Mouse (Mus musculus): ENCODE measurements around the gene Dnaic2. TPM values are rescaled to one million over a fixed set of nuclear protein-coding genes. Genes with fewer than 3 reads are reported as not detected.

Gene Dnaic2
- polyA plus RNA-seq, 1 experiment, result 1.00 TPM

GRCm38 (mm10) chr11:114682321-114682900 is 44.8 kb upstream of the Dnaic2 start:
- no peak overlapping the region for H3ac ChIP-seq (ENCODE audit: control insufficient read depth, insufficient read length)
- H3K79me2 ChIP-seq (ENCODE audit: control insufficient read depth, insufficient read depth), result peaks cover 89% of the 10 kb centered on the region
- H3K36me3 ChIP-seq (ENCODE audit: control insufficient read depth, insufficient read depth), result peaks cover 18% of the 10 kb centered on the region
- H3K4me3 ChIP-seq, result no peak overlapping the region
- no peak for TF ChIP-seq TCF3 (IDR thresholded peaks at IDR 0.05; ENCODE audit: insufficient read length, low read depth)
- TF ChIP-seq POLR2A (IDR thresholded peaks at IDR 0.05; ENCODE audit: insufficient read length, low read depth), result peak; percentile 36
- no peak for TF ChIP-seq SRF (IDR thresholded peaks at IDR 0.05; ENCODE audit: control insufficient read depth, insufficient read length, low read depth)
- no peak overlapping the region for H3K4me2 ChIP-seq (ENCODE audit: low read depth)
- no peaks in the 10 kb centered on the region for H3K27me3 ChIP-seq (ENCODE audit: control insufficient read depth, insufficient read depth, insufficient read length)

- H3ac ChIP-seq (ENCODE audit: control insufficient read depth, insufficient read length), result no peak overlapping the region
- H3K36me3 ChIP-seq (ENCODE audit: control insufficient read depth, insufficient read depth), result peaks cover 22% of the 10 kb centered on the region
- TF ChIP-seq MYOD1 (IDR thresholded peaks at IDR 0.05; ENCODE audit: control insufficient read depth in 1 of 3, insufficient read length in 2 of 3, low read depth in 2 of 3), result no peak
- no peak for TF ChIP-seq CEBPB (IDR thresholded peaks at IDR 0.05; ENCODE audit: insufficient read depth, poor library complexity, severe bottlenecking)
- H3K79me2 ChIP-seq (ENCODE audit: control insufficient read depth, insufficient read depth), result peaks cover 81% of the 10 kb centered on the region
- H3K4me2 ChIP-seq (ENCODE audit: low read depth), result peak overlapping the region; percentile 14
- no peak overlapping the region for H3K4me3 ChIP-seq
- H3K27me3 ChIP-seq (ENCODE audit: control insufficient read depth, insufficient read depth, insufficient read length), result no peaks in the 10 kb centered on the region
Observed at GRCm38 (mm10) chr11:114683029-114683721, 44.0 kb upstream of the Dnaic2 start.

DNA sequence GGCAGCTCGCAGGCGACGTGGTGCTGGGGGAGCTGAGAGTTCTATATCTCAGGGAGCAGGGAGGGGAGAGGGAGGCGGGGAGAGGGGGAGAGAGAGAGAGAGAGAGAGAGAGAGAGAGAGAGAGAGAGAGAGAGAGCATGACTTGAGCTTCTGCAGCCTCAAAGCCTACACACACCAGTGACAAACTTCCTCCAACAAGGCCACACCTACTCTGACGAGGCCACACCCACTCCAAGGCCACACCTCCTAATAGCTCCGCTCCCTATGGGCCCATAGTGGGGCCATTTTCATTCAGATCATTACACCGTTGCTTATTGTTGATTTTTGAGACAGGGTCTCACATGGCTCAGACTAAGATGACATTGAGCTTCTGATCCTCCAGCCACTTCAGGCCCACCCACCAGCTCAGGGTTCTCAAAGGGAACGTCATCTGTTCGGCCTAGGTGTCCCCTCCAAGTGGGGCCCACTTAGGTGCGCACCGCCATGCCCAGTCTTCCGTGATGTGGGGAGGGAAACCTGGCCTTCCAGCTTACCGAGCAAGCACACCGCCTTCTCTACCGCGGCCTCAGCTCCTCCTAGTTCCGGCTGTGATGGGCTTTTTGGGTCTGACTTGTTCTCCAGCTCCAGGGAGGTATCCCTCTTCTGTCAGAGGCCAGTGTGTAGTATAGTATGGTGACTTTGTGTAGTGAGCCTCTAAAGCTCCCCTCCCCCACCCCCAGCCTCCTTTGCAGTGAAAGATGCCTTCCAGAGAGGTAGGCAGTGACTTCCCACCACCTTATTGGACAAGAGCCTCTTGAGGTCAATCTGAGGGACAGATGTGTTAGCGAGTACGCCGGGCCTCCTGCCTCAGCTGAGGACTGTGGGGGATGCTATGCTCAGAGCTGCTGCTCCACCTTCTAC is 43.2 kb upstream of the Dnaic2 start:
- Histone ChIP-seq H3K4me3 (no peak overlapping the region), H3K36me3 (ENCODE audit: control insufficient read depth, insufficient read depth) (peaks cover 22% of the 10 kb centered on the region), H3ac (ENCODE audit: control insufficient read depth, insufficient read length) (no peak overlapping the region), H3K79me2 (ENCODE audit: control insufficient read depth, insufficient read depth) (peaks cover 73% of the 10 kb centered on the region), H3K27me3 (ENCODE audit: control insufficient read depth, insufficient read depth, insufficient read length) (no peaks in the 10 kb centered on the region), H3K4me2 (ENCODE audit: low read depth) (peak overlapping the region; percentile 14)
- TF ChIP-seq MYOD1 (IDR thresholded peaks at IDR 0.05; ENCODE audit: control insufficient read depth in 1 of 3, insufficient read length in 2 of 3, low read depth in 2 of 3) (no peak), TCF3 (IDR thresholded peaks at IDR 0.05; ENCODE audit: insufficient read length, low read depth) (no peak), SRF (IDR thresholded peaks at IDR 0.05; ENCODE audit: control insufficient read depth, insufficient read length, low read depth) (no peak), POLR2A (IDR thresholded peaks at IDR 0.05; ENCODE audit: insufficient read length, low read depth) (no peak), REST (IDR thresholded peaks at IDR 0.05; ENCODE audit: insufficient read depth, insufficient read length) (no peak), MAX (IDR thresholded peaks at IDR 0.05; ENCODE audit: low read depth) (no peak), MYOG (IDR thresholded peaks at IDR 0.05; ENCODE audit: control insufficient read depth in 1 of 3, insufficient read depth in 1 of 3, insufficient read length in 2 of 3, low read depth in 2 of 3) (no peak), E2F4 (IDR thresholded peaks at IDR 0.05; ENCODE audit: insufficient read depth) (no peak), TCF12 (IDR thresholded peaks at IDR 0.05; ENCODE audit: insufficient read depth, poor library complexity, severe bottlenecking) (no peak), USF1 (IDR thresholded peaks at IDR 0.05; ENCODE audit: low read depth) (no peak), CEBPB (IDR thresholded peaks at IDR 0.05; ENCODE audit: insufficient read depth, poor library complexity, severe bottlenecking) (no peak), POLR2AphosphoS2 (IDR thresholded peaks at IDR 0.05; ENCODE audit: insufficient read length, low read depth) (no peak)

DNA sequence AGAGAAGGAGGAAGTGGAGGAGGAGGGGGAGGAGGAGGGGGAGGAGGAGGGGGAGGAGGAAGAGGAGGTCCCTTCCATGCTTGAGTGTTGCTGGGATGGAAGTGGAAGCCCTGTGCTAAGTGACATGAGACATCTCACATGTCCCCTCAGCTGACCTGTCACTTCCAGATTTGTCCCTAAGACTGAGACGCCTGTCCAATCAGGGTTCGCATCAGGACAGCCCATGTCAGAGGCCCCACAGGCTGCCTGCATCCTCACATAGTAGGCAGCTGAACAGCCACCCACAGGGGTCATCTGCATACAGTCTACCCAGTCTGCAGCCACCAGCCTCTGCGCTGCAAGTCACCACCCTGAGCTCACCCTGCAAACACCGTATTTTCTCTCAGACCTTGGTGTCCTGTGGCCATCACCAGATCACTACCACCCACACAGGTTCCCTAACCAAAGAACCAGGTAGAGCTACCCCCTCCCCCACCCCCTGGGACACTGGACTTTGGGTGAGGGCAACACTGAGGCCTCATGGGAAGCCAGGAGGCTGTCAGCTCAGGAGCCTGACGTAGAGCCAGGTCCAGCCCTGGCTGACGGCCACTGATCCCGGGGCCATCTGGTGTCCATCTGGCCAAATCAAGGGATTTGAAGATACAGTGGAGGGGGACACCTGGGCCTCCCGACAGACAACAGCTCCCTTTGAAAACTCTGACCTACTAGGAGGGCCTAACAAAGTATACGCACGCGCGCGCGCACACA is 42.4 kb upstream of the Dnaic2 start:
- H3K79me2 ChIP-seq (ENCODE audit: control insufficient read depth, insufficient read depth), result peaks cover 70% of the 10 kb centered on the region
- peaks cover 25% of the 10 kb centered on the region for H3K36me3 ChIP-seq (ENCODE audit: control insufficient read depth, insufficient read depth)
- H3K4me3 ChIP-seq, result no peak overlapping the region
- H3K4me2 ChIP-seq (ENCODE audit: low read depth), result no peak overlapping the region
- no peaks in the 10 kb centered on the region for H3K27me3 ChIP-seq (ENCODE audit: control insufficient read depth, insufficient read depth, insufficient read length)
- no peak overlapping the region for H3ac ChIP-seq (ENCODE audit: control insufficient read depth, insufficient read length)
- TF ChIP-seq CEBPB (IDR thresholded peaks at IDR 0.05; ENCODE audit: insufficient read depth, poor library complexity, severe bottlenecking) (no peak), SRF (IDR thresholded peaks at IDR 0.05; ENCODE audit: control insufficient read depth, insufficient read length, low read depth) (no peak), USF1 (IDR thresholded peaks at IDR 0.05; ENCODE audit: low read depth) (no peak), REST (IDR thresholded peaks at IDR 0.05; ENCODE audit: insufficient read depth, insufficient read length) (no peak), MYOG (IDR thresholded peaks at IDR 0.05; ENCODE audit: control insufficient read depth in 1 of 3, insufficient read depth in 1 of 3, insufficient read length in 2 of 3, low read depth in 2 of 3) (no peak), MYOD1 (IDR thresholded peaks at IDR 0.05; ENCODE audit: control insufficient read depth in 1 of 3, insufficient read length in 2 of 3, low read depth in 2 of 3) (no peak), MAX (IDR thresholded peaks at IDR 0.05; ENCODE audit: low read depth) (no peak), E2F4 (IDR thresholded peaks at IDR 0.05; ENCODE audit: insufficient read depth) (no peak), POLR2AphosphoS2 (IDR thresholded peaks at IDR 0.05; ENCODE audit: insufficient read length, low read depth) (no peak), POLR2A (IDR thresholded peaks at IDR 0.05; ENCODE audit: insufficient read length, low read depth) (no peak), TCF3 (IDR thresholded peaks at IDR 0.05; ENCODE audit: insufficient read length, low read depth) (no peak), TCF12 (IDR thresholded peaks at IDR 0.05; ENCODE audit: insufficient read depth, poor library complexity, severe bottlenecking) (no peak)

Data from myocyte (in vitro differentiated cells).